Mouse (Mus musculus) thymus, adult 2 months (tissue): ENCODE results near the gene Sugp2. TPM values are rescaled to one million over a fixed set of nuclear protein-coding genes. Genes with fewer than 3 reads are reported as not detected.
A peak's percentile ranks its signal among the peaks of the same experiment; 100 is the strongest.

ENCODE experiments used
- DNase-seq: peaks from one replicate; pipeline ENCODE4 v3.0.0; 2021
- H3K27ac ChIP-seq: fragments of 200-500 bp; 2 replicates; pipeline ENCODE4 v1.5.1; 2012; ENCODE audit warnings: low read length, control low read depth; ENCODE audit not compliant: control insufficient read depth, insufficient read depth
- H3K27me3 ChIP-seq: fragments of 200-500 bp; 2 replicates; pipeline ENCODE4 v1.6.1; 2012; ENCODE audit warnings: mild to moderate bottlenecking, low read length, moderate library complexity, mixed read lengths; ENCODE audit not compliant: control insufficient read depth, insufficient read depth
- H3K36me3 ChIP-seq: fragments of 200-500 bp; 2 replicates; pipeline ENCODE4 v1.6.1; 2012; ENCODE audit warnings: mild to moderate bottlenecking, low read length, moderate library complexity; ENCODE audit not compliant: control insufficient read depth, insufficient read depth
- H3K4me1 ChIP-seq: fragments of 200-500 bp; replicated peaks from 2 replicates; pipeline ENCODE4 v1.6.1; 2012; ENCODE audit warnings: low read length; ENCODE audit not compliant: control insufficient read depth, insufficient read depth
- H3K4me3 ChIP-seq: fragments of 200-500 bp; 2 replicates; pipeline ENCODE4 v1.5.1; 2012; ENCODE audit warnings: mild to moderate bottlenecking, low read length, control low read depth, moderate library complexity; ENCODE audit not compliant: control insufficient read depth, insufficient read depth
- CTCF ChIP-seq: fragments of 200-500 bp; IDR thresholded peaks from 2 replicates; pipeline ENCODE4 v1.5.1; 2012; ENCODE audit warnings: mild to moderate bottlenecking, control low read depth, low read length, moderate library complexity, borderline replicate concordance; ENCODE audit not compliant: control insufficient read depth, poor library complexity, insufficient read depth; ENCODE audit errors: extremely low read depth
- POLR2A ChIP-seq: fragments of 200-500 bp; IDR thresholded peaks from 2 replicates; pipeline ENCODE4 v1.6.1; 2012; ENCODE audit warnings: mild to moderate bottlenecking, low read length, control low read depth, moderate library complexity; ENCODE audit not compliant: control insufficient read depth, poor library complexity, insufficient read depth; ENCODE audit errors: extremely low read depth
- WGBS: fragments of 180-500 bp; shearing (Covaris S2); methylation state at CpG from one replicate; pipeline ENCODE4 v1.1.7; 2018; 5-methylcytosine and 5-hydroxymethylcytosine counted together
- polyA plus RNA-seq: library from polyadenylated mRNA; depleted of rRNA; stranded (reverse); fragments of >200 nt; gene quantifications from 2 replicates; pipeline ENCODE4 v1.2.3, GENCODE M21; 2012

The Sugp2 gene
- polyA plus RNA-seq, 1 experiment, result 103 TPM

DNA sequence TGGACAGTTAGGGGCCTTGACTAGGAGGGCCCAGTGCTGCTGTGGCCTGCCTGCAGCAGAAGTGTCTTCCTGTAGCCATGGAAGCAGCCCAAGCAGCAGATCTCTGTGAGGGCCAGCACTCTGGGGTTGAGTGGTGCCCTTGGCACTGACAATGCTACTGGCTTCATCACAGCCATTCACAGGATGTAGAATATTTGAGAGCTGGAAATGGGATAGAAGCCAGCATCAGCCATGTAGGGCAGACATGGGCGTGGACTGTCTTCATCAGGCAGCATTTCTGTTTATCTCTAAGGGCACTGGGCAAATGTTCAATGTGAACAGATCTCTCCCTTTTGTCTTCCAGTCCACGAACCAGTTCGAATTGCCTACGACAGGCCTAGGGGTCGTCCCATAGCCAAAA, 24.6 kb downstream of the Sugp2 start:
- 96% methylated on average over 5 of the region's 5 CpGs for WGBS
- Histone ChIP-seq H3K27me3 (no peaks in the 10 kb centered on the region), H3K4me1 (no peaks in the 10 kb centered on the region), H3K36me3 (peaks cover 54% of the 10 kb centered on the region), H3K27ac (no peak overlapping the region), H3K4me3 (no peak overlapping the region)
- no peak for DNase-seq
- TF ChIP-seq CTCF, result no peak
- TF ChIP-seq POLR2A, result no peak

DNA sequence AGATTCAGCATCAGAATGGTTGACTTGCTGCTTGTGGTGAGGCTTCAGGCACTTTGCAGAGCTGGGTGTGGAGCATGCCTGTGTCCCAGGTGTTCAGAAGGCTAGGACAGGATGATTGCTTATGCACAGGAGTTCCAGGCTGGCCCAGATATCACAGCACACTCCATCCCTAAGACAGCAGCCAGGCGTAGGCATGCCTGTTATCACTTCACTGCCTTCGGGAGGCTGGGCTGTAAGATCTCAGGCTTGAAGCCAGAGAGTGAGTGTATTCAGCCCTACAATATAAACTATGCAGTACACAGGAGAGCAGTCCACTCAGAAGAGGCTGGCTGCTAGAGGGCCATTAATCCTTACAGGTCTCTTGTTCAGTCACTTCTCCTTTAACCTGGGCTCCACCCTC, 25.0 kb downstream of the Sugp2 start:
- DNase-seq, result no peak
- Histone ChIP-seq H3K4me1 (no peaks in the 10 kb centered on the region), H3K4me3 (no peak overlapping the region), H3K36me3 (peaks cover 52% of the 10 kb centered on the region), H3K27ac (no peak overlapping the region), H3K27me3 (no peaks in the 10 kb centered on the region)
- 88% methylated on average over 2 of the region's 2 CpGs for WGBS
- TF ChIP-seq POLR2A (no peak), CTCF (no peak)

DNA sequence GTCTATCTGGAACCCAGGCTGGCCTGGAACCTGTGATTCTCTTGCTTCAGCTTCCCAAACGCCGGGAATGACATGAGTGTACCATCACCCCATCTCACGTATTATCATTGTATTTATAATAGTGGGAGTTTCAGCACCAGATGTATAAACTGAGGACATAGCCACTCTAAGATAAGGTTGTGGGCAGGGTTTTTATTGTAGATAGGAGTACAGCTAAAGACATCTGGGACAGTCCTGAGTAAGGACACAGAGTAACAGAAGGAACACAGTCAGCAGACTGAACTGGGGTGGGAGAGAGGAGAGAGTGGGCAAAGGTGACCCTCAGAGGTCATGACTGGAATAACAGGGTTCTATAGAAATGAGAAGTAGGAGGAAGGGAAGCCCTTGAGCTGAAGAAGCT, 33.6 kb downstream of the Sugp2 start:
- Histone ChIP-seq H3K27me3 (no peaks in the 10 kb centered on the region), H3K36me3 (peaks cover 12% of the 10 kb centered on the region), H3K4me3 (no peak overlapping the region), H3K4me1 (peaks cover 17% of the 10 kb centered on the region), H3K27ac (no peak overlapping the region)
- TF ChIP-seq POLR2A (no peak), CTCF (no peak)
- 93% methylated on average over 3 of the region's 3 CpGs for WGBS
- DNase-seq, result no peak

DNA sequence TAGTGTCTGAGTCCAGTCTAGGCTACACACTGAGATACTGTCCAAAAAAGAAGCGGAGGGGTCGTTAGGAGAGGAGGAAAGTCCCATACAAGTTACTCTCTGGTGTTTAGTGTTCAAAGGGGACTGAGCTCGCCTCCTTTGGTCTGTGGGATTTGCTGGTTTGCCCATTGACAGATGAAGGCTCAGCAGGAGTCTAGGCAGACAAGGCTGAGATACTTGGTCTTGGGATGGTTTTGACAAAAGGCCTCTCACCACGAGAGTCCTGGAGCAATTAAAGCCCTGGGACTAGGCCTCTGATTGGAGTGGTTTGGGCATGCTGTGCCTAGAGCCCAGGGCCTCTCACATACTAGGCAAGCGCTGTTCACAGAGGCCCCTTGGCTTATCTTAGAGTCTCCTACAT, 34.3 kb downstream of the Sugp2 start:
- no peak for TF ChIP-seq CTCF
- TF ChIP-seq POLR2A, result no peak
- WGBS, result 71% methylated on average over 5 of the region's 5 CpGs
- Histone ChIP-seq H3K4me3 (no peak overlapping the region), H3K36me3 (peaks cover 5% of the 10 kb centered on the region; the same call in 1 of the 2 replicates), H3K4me1 (peaks cover 17% of the 10 kb centered on the region), H3K27me3 (no peaks in the 10 kb centered on the region), H3K27ac (peak overlapping the region; percentile 21; the same call in 1 of the 2 replicates)
- DNase-seq, result no peak

DNA sequence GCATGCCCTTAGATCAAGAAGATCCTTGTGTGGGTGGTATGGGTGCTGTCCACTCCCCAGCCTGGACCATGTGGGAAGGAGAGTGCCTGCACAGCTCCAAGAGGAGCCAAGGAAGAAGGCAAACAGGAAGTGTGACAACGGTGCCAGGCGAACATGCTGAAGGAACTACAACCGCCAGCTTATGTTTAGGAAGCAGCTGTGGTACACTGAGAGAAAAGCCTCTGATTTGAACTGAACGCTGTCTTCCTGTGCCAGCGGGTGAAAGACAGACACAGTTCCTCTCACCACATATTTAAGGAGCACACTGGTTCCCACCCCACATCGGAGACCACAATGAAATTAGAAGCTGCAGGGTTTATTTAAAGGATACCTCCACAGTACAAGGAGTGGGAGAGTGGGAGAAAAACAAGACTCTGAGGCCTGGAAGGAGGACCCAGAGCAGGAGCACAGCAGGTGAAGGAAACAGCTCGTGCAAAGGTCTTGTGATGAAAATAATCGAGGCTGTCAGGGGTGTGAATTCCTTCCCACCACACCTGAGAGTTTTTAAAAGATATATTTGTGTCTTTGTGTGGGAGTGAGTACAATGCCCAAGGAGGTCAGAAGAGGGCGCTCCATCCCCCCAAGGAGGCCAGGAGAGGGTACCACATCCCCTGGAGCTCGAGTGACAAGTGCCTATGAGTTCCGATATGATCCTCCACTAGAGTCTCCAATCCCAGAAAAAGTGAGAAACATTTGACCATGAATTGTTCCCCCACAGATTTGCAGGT, 35.0 kb downstream of the Sugp2 start:
- H3K36me3 ChIP-seq, result no peaks in the 10 kb centered on the region
- peak; percentile 33 for DNase-seq
- WGBS, result 13% methylated on average over 11 of the region's 11 CpGs

DNA sequence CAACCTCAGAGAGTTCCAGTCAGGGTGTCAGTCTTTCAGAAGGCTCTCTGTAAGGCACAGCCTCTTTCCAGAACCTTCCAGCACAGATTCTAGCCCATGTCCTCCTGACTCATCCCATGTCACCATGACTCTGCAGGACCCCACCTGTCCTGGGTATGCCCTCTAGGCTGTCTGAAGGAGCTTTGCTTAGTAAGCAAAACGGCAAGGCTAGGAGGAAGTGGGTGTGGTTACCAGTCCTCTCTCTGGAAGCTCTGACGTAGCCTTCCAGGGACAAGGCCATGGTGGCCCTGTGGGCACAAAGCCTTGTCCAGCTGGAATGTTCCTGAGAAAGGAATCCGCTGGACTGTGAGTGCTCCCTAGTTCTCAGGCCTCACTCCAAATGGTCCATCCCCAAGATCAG, 38.9 kb downstream of the Sugp2 start:
- DNase-seq, result peak; percentile 19
- no peaks in the 10 kb centered on the region for H3K27me3 ChIP-seq
- 34% methylated on average over 3 of the region's 3 CpGs for WGBS
- H3K27ac ChIP-seq, result no peak overlapping the region
- H3K4me3 ChIP-seq, result no peak overlapping the region
- TF ChIP-seq CTCF, result no peak
- TF ChIP-seq POLR2A, result no peak
- peaks cover 21% of the 10 kb centered on the region for H3K4me1 ChIP-seq
- H3K36me3 ChIP-seq, result no peaks in the 10 kb centered on the region

More for the DNA sequence above, 35.0 kb downstream of the Sugp2 start:
- Histone ChIP-seq H3K27me3 (no peaks in the 10 kb centered on the region), H3K4me3 (no peak overlapping the region), H3K27ac (peak overlapping the region; percentile 23; the same call in 1 of the 2 replicates), H3K4me1 (peaks cover 17% of the 10 kb centered on the region)
- TF ChIP-seq POLR2A (no peak), CTCF (no peak)
